Mouse (Mus musculus): ENCODE data around the gene Ube2l3. TPM values are rescaled to one million over a fixed set of nuclear protein-coding genes. Genes with fewer than 3 reads are reported as not detected.

Gene Ube2l3
- total RNA-seq, 4 experiments from 2014 or later: 126 to 157 (median 142) TPM

Small RNAs within 50 kb of the gene (microRNA-seq; reads per million reads assigned to microRNA genes)
- 69.2 to 76.3 reads per million in 2 experiments for gene Mir130b
- 0.32 to 1.5 reads per million in 2 experiments for gene Mir301b

Other genes starting within 250 kb of the Ube2l3 start
- 100 to 1,000 TPM; 461 to 545 (median 499) TPM for gene Mapk1, start 219.3 kb downstream of the Ube2l3 start, total RNA-seq (2022)
- 10 to 100 TPM; 27.9 to 36.5 (median 29.8) TPM for gene Ypel1, start 133.0 kb downstream of the Ube2l3 start, total RNA-seq (2022)
- gene Ppil2, start 91.4 kb downstream of the Ube2l3 start, total RNA-seq (2022): 100 to 1,000 TPM in 2 of 4 experiments, 10 to 100 TPM in 2; 85.7 to 105 (median 98.4) TPM
- gene 2610318N02Rik, start 77.5 kb downstream of the Ube2l3 start, total RNA-seq (2022): 1 to 10 TPM in 1 of 4 experiments, under 1 TPM in 3; 0.68 to 1.2 (median 0.94) TPM
- gene Sdf2l1, start 70.3 kb downstream of the Ube2l3 start, total RNA-seq (2022): 10 to 100 TPM; 25.6 to 40.2 (median 33.6) TPM
- 10 to 100 TPM; 23.2 to 31.9 (median 25.8) TPM for gene Ydjc, start 58.0 kb downstream of the Ube2l3 start, total RNA-seq (2022)
- gene Ccdc116, start 55.4 kb downstream of the Ube2l3 start, total RNA-seq (2022): 1 to 10 TPM in 3 of 4 experiments, under 1 TPM in 1; 0.71 to 2.4 (median 1.6) TPM
- 1 to 10 TPM; 2.8 to 3.8 (median 3.5) TPM for gene Rimbp3, start 6.0 kb upstream of the Ube2l3 start, total RNA-seq (2022)
- 1 to 10 TPM; 4.1 to 7.2 (median 6.5) TPM for gene Hic2, start 30.9 kb upstream of the Ube2l3 start, total RNA-seq (2022)
- 100 to 1,000 TPM in 2 of 4 experiments, 10 to 100 TPM in 2; 85.5 to 112 (median 94.2) TPM for gene Tmem191c, start 73.4 kb upstream of the Ube2l3 start, total RNA-seq (2022)
- gene Serpind1, start 128.7 kb upstream of the Ube2l3 start, total RNA-seq (2022): 1 to 10 TPM; 1.6 to 2.6 (median 2.2) TPM
- gene Snap29, start 203.3 kb upstream of the Ube2l3 start, total RNA-seq (2022): 10 to 100 TPM; 19.5 to 21.6 (median 20.7) TPM
- 100 to 1,000 TPM; 261 to 306 (median 301) TPM for gene Pi4ka, start 203.7 kb upstream of the Ube2l3 start, total RNA-seq (2022)
- 10 to 100 TPM; 35.3 to 49.3 (median 38.4) TPM for gene Crkl, start 249.3 kb upstream of the Ube2l3 start, total RNA-seq (2022)